Mouse (Mus musculus) stomach, embryonic 15.5 days (tissue): Measurements from ENCODE around the gene Borcs7. TPM values are rescaled to one million over a fixed set of nuclear protein-coding genes. Genes with fewer than 3 reads are reported as not detected.

Source experiments
- ATAC-seq: fragments of 200-750 bp; cut with Nextera tagmentation; 2 replicates; pipeline ENCODE4 v1.8.0; 2017; ENCODE audit warnings: low read depth, moderate number of reproducible peaks, moderate TSS enrichment; ENCODE audit not compliant: insufficient read depth, low FRiP score
- H3K27ac ChIP-seq: fragments of 300-500 bp; sonication (generic); 2 replicates; pipeline ENCODE4 v1.5.1; 2015; ENCODE audit warnings: mild to moderate bottlenecking, inconsistent platforms
- H3K27me3 ChIP-seq: fragments of 300-500 bp; sonication (generic); replicated peaks from 2 replicates; pipeline ENCODE4 v1.6.1; 2015; ENCODE audit warnings: inconsistent platforms
- H3K36me3 ChIP-seq: fragments of 300-500 bp; sonication (generic); 2 replicates; pipeline ENCODE4 v1.6.1; 2015; ENCODE audit warnings: inconsistent platforms
- H3K4me1 ChIP-seq: fragments of 300-500 bp; sonication (generic); 2 replicates; pipeline ENCODE4 v1.6.1; 2015; ENCODE audit warnings: inconsistent platforms
- H3K4me2 ChIP-seq: fragments of 300-500 bp; sonication (generic); 2 replicates; pipeline ENCODE4 v1.6.1; 2015; ENCODE audit warnings: mild to moderate bottlenecking, inconsistent platforms
- H3K4me3 ChIP-seq: fragments of 300-500 bp; sonication (generic); replicated peaks from 2 replicates; pipeline ENCODE4 v1.5.1; 2015; ENCODE audit warnings: inconsistent platforms
- H3K9ac ChIP-seq: fragments of 300-500 bp; sonication (generic); 2 replicates; pipeline ENCODE4 v1.6.1; 2015; ENCODE audit warnings: inconsistent platforms
- H3K9me3 ChIP-seq: fragments of 300-500 bp; sonication (generic); 2 replicates; pipeline ENCODE4 v1.6.1; 2016; ENCODE audit warnings: inconsistent platforms
- WGBS: fragments of 180-500 bp; shearing (Covaris S2); methylation state at CpG from one replicate; pipeline ENCODE4 v1.1.7; 2015; 5-methylcytosine and 5-hydroxymethylcytosine counted together
- polyA plus RNA-seq: library from polyadenylated mRNA; unstranded; fragments of >200 nt; fragmentation: Nextera tagmentation; extraction: Ambion mirVana; gene quantifications from 2 replicates; pipeline ENCODE4 v1.2.1, GENCODE M21; 2015

Gene Borcs7
- polyA plus RNA-seq, 1 experiment from 2014 or later, result 14.9 TPM

GRCm38 (mm10) chr19:46697840-46698517 lies 8.3 kb downstream of the Borcs7 start:
- WGBS, result 52% methylated on average over 19 of the region's 19 CpGs
- H3K9ac ChIP-seq, result no peak overlapping the region
- ATAC-seq, result no peak

GRCm38 (mm10) chr19:46699011-46699481 lies 9.3 kb downstream of the Borcs7 start:
- no peak for ATAC-seq
- Histone ChIP-seq H3K4me2 (no peak overlapping the region), H3K4me1 (no peaks in the 10 kb centered on the region), H3K27ac (no peak overlapping the region), H3K27me3 (no peaks in the 10 kb centered on the region), H3K4me3 (no peak overlapping the region), H3K9me3 (no peaks in the 10 kb centered on the region), H3K9ac (no peak overlapping the region), H3K36me3 (no peaks in the 10 kb centered on the region)
- 68% methylated on average over 10 of the region's 10 CpGs for WGBS

More at GRCm38 (mm10) chr19:46697840-46698517, 8.3 kb downstream of the Borcs7 start:
- no peak overlapping the region for H3K27ac ChIP-seq
- H3K27me3 ChIP-seq, result no peaks in the 10 kb centered on the region
- no peaks in the 10 kb centered on the region for H3K9me3 ChIP-seq
- no peak overlapping the region for H3K4me2 ChIP-seq
- H3K4me3 ChIP-seq, result no peak overlapping the region
- no peaks in the 10 kb centered on the region for H3K36me3 ChIP-seq
- H3K4me1 ChIP-seq, result no peaks in the 10 kb centered on the region

GRCm38 (mm10) chr19:46701156-46701555 lies 11.4 kb downstream of the Borcs7 start:
- no peak overlapping the region for H3K9ac ChIP-seq
- H3K4me1 ChIP-seq, result no peaks in the 10 kb centered on the region
- no peak overlapping the region for H3K4me3 ChIP-seq
- 73% methylated on average over 9 of the region's 9 CpGs for WGBS
- H3K4me2 ChIP-seq, result no peak overlapping the region
- no peaks in the 10 kb centered on the region for H3K36me3 ChIP-seq
- no peaks in the 10 kb centered on the region for H3K9me3 ChIP-seq
- no peaks in the 10 kb centered on the region for H3K27me3 ChIP-seq
- no peak overlapping the region for H3K27ac ChIP-seq
- no peak for ATAC-seq

- ATAC-seq, result no peak
- 0 out of 2 replicates have a peak, but pooled peaks cover 3% of the 10 kb centered on the region for H3K4me1 ChIP-seq
- 62% methylated on average over 7 of the region's 7 CpGs for WGBS
- no peaks in the 10 kb centered on the region for H3K36me3 ChIP-seq
- H3K4me2 ChIP-seq, result no peak overlapping the region
- no peaks in the 10 kb centered on the region for H3K27me3 ChIP-seq
- no peaks in the 10 kb centered on the region for H3K9me3 ChIP-seq
- H3K9ac ChIP-seq, result no peak overlapping the region
- H3K4me3 ChIP-seq, result no peak overlapping the region
- no peak overlapping the region for H3K27ac ChIP-seq
Measured at GRCm38 (mm10) chr19:46705779-46706495, 16.2 kb downstream of the Borcs7 start.

GRCm38 (mm10) chr19:46706540-46707295 lies 17.0 kb downstream of the Borcs7 start:
- Histone ChIP-seq H3K4me3 (peak overlapping the region; percentile 46), H3K9ac (no peak overlapping the region), H3K4me2 (peak overlapping the region; percentile 76), H3K36me3 (no peaks in the 10 kb centered on the region), H3K27me3 (no peaks in the 10 kb centered on the region), H3K27ac (no peak overlapping the region), H3K4me1 (0 out of 2 replicates have a peak, but pooled peaks cover 3% of the 10 kb centered on the region), H3K9me3 (no peaks in the 10 kb centered on the region)
- ATAC-seq, result peak; percentile 29; the same call in 1 of the 2 replicates
- WGBS, result 55% methylated on average over 9 of the region's 9 CpGs

GRCm38 (mm10) chr19:46707296-46708151 lies 17.8 kb downstream of the Borcs7 start, which contains the start of gene As3mt:
Gene As3mt (plus strand): TSS chr19:46707458.
- H3K9ac ChIP-seq, result peak within 1 kb of the TSS; percentile 22; the same call in 1 of the 2 replicates

GRCm38 (mm10) chr19:46710614-46711013 lies 20.9 kb downstream of the Borcs7 start:
- H3K9ac ChIP-seq, result no peak overlapping the region
- no peak for ATAC-seq
- WGBS, result 91% methylated on average over 4 of the region's 4 CpGs
- H3K36me3 ChIP-seq, result no peaks in the 10 kb centered on the region
- H3K4me2 ChIP-seq, result no peak overlapping the region
- H3K4me3 ChIP-seq, result no peak overlapping the region
- H3K4me1 ChIP-seq, result 0 out of 2 replicates have a peak, but pooled peaks cover 3% of the 10 kb centered on the region
- no peaks in the 10 kb centered on the region for H3K27me3 ChIP-seq
- H3K27ac ChIP-seq, result no peak overlapping the region
- no peaks in the 10 kb centered on the region for H3K9me3 ChIP-seq

More at GRCm38 (mm10) chr19:46707296-46708151, 17.8 kb downstream of the Borcs7 start, which contains the start of gene As3mt:
- no peaks in the 10 kb centered on the region for H3K36me3 ChIP-seq
- no peaks in the 10 kb centered on the region for H3K27me3 ChIP-seq
- peak within 1 kb of the TSS; percentile 46 for H3K4me3 ChIP-seq
- WGBS, result 6% methylated on average over 31 of the region's 31 CpGs
- peak; percentile 76 for ATAC-seq
- H3K27ac ChIP-seq, result peak within 1 kb of the TSS; percentile 65; the same call in 1 of the 2 replicates
- peak within 1 kb of the TSS; percentile 76 for H3K4me2 ChIP-seq
- 0 out of 2 replicates have a peak, but pooled peaks cover 3% of the 10 kb centered on the region for H3K4me1 ChIP-seq
- H3K9me3 ChIP-seq, result no peaks in the 10 kb centered on the region

GRCm38 (mm10) chr19:46714234-46714633 lies 24.5 kb downstream of the Borcs7 start:
- no peak overlapping the region for H3K9ac ChIP-seq
- no peaks in the 10 kb centered on the region for H3K9me3 ChIP-seq
- H3K36me3 ChIP-seq, result peaks cover 4% of the 10 kb centered on the region
- no peak for ATAC-seq
- H3K4me1 ChIP-seq, result no peaks in the 10 kb centered on the region
- no peak overlapping the region for H3K27ac ChIP-seq
- H3K4me3 ChIP-seq, result no peak overlapping the region
- 78% methylated on average over 8 of the region's 8 CpGs for WGBS
- no peaks in the 10 kb centered on the region for H3K27me3 ChIP-seq
- H3K4me2 ChIP-seq, result no peak overlapping the region

GRCm38 (mm10) chr19:46715016-46715415 lies 25.3 kb downstream of the Borcs7 start:
- Histone ChIP-seq H3K9me3 (no peaks in the 10 kb centered on the region), H3K4me1 (no peaks in the 10 kb centered on the region), H3K36me3 (peaks cover 4% of the 10 kb centered on the region), H3K9ac (no peak overlapping the region), H3K4me3 (no peak overlapping the region), H3K27ac (no peak overlapping the region), H3K27me3 (no peaks in the 10 kb centered on the region), H3K4me2 (no peak overlapping the region)
- WGBS, result 81% methylated on average over 8 of the region's 8 CpGs
- no peak for ATAC-seq

- Histone ChIP-seq H3K9me3 (no peaks in the 10 kb centered on the region), H3K4me2 (no peak overlapping the region), H3K4me1 (no peaks in the 10 kb centered on the region), H3K27ac (no peak overlapping the region), H3K4me3 (no peak overlapping the region), H3K27me3 (no peaks in the 10 kb centered on the region), H3K9ac (no peak overlapping the region), H3K36me3 (peaks cover 4% of the 10 kb centered on the region)
- 75% methylated on average over 4 of the region's 4 CpGs for WGBS
- ATAC-seq, result no peak
Measured at GRCm38 (mm10) chr19:46718150-46718549, 28.4 kb downstream of the Borcs7 start.

GRCm38 (mm10) chr19:46724411-46724810 lies 34.7 kb downstream of the Borcs7 start:
- 65% methylated on average over 11 of the region's 11 CpGs for WGBS
- no peak overlapping the region for H3K4me2 ChIP-seq

More at GRCm38 (mm10) chr19:46724411-46724810, 34.7 kb downstream of the Borcs7 start:
- Histone ChIP-seq H3K36me3 (no peaks in the 10 kb centered on the region), H3K9ac (no peak overlapping the region), H3K4me3 (no peak overlapping the region), H3K27me3 (no peaks in the 10 kb centered on the region), H3K4me1 (no peaks in the 10 kb centered on the region), H3K9me3 (no peaks in the 10 kb centered on the region), H3K27ac (no peak overlapping the region)
- no peak for ATAC-seq
